Mouse (Mus musculus) cerebellum, postnatal 25 days (tissue): ENCODE measurements at regions not wholly inside any gene's neighbourhood (a gene's known extent, or its start where the extent isn't known, plus 50 kb on each side); places are given as distances from the start of the nearest gene placed in this dataset.
A peak's percentile ranks its signal among the peaks of the same experiment; 100 is the strongest.
"Not testable (repeated sequence)": the region's sequence is repeated elsewhere in the genome, so short reads cannot be mapped to it uniquely, and the experiment has no call there.

Experiments
- DNase-seq, 2 experiments: peaks; one replicate each; pipeline ENCODE4 v3.0.0; 2021; ENCODE audit warnings: mixed read lengths in 2 of 2

DNA sequence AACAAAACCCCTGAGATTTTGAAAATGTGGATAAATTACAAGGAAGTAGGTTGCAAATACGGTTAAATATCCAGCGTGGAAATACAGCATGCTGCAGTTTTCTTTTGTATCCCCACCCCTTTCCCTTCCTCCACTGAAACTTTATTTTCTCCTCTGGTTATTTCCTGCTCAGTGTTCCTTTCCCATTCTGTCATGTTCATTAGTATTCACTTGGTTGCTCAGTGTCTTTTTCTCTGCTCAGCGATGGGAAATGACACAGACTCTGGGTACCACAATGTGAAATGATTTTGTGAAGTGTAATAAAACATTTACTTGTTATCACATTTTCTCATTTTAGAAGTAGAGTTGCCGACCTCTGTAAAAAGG is 169.6 kb upstream of the Col8a1 start:
- no peak for DNase-seq

DNA sequence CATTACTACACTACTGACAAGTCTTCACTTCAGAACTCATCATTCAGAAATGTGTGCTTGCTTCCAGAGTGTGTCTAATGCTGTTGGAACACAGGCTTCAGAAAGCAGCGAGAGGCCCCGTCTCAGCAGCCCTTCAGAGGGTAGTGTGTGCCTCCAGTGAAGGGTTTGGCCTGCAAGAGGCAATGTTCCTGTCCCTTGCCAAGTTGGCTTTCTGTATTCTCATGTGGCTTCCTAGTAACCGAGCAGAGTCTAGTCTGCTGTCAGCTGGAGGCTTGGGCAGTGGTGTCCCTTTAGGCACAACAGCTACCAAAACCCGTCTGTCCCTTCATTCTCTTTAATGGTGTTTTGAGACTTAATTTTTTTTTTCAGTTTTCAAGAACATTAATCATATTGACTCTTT is 173.3 kb upstream of the Col8a1 start:
- no peak for DNase-seq

GRCm38 (mm10) chr16:57928301-57928700 is 173.8 kb upstream of the Col8a1 start:
- no peak for DNase-seq

DNA sequence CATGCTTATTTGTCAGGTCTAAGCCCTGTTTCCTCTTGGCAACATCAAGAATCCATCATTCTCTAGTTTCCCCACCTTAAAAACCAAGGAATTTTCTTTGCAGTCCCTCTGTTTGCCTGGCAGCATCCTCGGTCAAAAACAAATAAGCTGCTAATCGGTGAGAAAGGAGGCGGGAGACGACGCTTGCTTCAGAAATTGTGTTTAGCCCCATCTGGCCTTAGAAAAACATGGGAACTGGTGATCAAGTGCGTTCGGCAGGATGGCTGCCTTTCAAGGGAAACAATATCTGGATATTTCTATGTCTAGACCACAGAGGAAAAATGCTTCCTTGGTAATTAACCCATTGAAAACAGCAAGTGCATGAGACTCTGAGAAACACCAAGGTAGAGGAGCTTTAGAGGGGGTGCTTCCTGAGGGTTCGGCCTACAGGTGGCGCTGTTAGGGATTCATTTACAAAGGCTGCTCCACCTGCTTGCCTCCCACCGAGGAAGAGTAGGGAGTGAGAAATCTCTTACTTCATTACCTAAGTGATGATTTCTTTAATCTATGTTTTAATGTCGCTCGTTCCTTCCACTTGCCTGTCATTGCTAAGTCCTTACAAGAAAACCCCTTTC is 174.7 kb upstream of the Col8a1 start:
- no peak for DNase-seq

- DNase-seq: no peak
Observed at GRCm38 (mm10) chr16:57945404-57945803, 190.9 kb upstream of the Col8a1 start.

DNA sequence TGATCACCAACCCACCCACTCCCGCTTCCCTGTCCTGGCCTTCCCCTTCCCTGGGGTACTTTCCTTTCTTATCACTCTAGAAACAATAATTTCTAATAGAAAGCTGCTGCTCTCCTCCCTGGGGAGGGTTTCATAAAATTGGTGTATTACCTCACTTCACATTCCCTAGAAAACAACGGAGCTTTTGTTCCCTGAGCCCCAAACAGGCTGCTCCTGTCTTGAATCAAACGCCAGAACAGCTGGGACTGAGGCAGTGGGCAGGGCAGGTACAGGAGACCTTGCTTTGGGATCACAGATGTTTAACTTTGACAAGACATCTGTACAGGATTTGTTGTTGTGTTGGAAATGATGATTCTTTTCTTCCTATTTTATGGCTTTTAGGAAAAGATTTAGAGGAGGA is 192.8 kb upstream of the Col8a1 start:
- DNase-seq: no peak

GRCm38 (mm10) chr16:57949680-57950079 is 195.1 kb upstream of the Col8a1 start:
- DNase-seq: no peak

DNA sequence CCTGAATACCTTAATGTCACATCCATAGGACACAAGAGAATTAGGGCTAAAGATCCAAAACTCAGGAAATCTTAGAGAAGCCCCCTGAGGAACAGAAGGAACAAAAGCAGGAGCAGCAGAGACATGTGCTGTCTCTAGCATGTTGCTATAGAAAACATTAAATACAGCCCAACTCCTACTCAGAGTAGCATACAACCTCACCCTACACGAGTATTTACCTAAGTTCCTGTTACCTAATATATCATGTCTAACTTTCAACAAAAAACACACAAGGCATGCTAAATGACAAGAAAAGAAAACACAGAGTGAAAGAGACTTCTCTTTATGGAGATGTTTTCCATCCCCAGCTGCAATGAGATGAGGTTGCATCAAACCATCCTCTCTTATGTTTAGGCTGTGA is 216.4 kb upstream of the Col8a1 start:
- DNase-seq: no peak

- DNase-seq: no peak
Observed at GRCm38 (mm10) chr16:57984111-57984510, 229.6 kb upstream of the Col8a1 start.

GRCm38 (mm10) chr16:58005740-58006139 is 251.2 kb upstream of the Col8a1 start:
- DNase-seq: no peak

- DNase-seq: no peak
Observed at GRCm38 (mm10) chr16:58013557-58013956, 259.0 kb upstream of the Col8a1 start.

DNA sequence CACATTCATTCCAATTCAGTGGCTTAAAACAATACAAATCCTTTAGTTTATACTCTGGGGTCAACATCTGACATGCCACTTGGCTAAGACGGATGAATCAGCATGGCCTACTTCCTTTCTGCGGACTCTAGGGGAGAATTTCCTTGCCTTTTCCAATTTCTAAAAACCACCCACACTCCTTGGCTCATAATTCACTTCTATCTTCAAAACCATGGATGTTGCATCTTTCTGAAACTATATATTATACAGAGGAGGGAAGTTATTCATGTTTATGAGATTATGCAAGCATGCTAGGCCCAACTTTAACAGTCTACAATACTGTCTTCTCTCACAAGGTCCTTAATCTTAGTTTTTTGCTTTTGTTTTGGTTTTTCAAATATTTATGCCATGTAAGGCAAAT is 273.0 kb upstream of the Col8a1 start:
- DNase-seq: no peak

- DNase-seq: not testable (repeated sequence)
Observed at GRCm38 (mm10) chr16:58028541-58028940, 274.0 kb upstream of the Col8a1 start.

DNA sequence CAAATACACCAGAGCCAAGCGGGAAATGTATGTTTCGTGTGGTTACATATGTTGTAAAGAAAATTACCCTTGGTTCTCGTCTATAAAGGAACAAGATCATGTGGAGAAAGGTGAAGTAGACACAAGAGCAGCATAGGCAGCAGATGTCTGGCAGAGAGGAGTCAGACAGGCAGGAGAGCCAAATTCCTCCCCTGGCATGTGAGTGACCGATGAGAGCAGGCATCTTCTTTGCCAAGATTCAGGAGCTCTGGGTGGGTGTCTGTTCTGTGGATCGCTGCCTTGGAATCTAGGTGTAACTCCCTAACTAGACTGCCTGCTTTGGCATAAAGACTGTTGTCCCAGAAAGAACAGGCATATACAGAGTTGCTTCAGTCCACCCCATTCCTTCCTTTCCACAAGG is 275.1 kb upstream of the Col8a1 start:
- DNase-seq: peak; percentile 44 to 56

DNA sequence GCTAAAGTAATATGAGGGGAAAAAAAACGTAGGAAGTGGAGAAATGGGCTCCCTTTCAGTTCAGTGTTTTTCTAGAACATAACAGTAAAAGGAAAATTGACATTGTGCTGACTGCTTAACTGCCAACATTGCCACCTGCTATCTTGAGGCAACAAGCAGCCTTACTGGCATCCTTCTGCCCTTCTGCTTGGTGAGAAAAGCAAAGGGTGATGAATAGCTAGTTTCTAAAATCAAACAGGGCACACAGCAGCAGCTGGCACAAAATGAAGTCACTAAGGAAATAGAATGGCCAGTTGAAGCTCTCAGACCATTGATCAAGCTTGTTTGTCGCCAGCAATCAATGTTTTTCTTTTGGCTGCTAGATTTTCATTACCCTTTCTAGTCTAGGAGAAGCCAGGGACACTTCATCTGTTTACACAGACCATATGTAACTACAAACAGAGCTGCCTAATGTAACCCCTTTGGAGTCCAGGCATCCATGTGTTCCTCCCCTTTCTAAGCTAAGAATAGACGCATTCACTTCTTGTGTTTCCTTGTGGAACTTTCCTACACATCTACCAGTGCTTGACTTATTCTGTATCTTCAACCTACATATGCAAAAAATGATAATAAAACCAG is 314.2 kb upstream of the Col8a1 start:
- peak; percentile 14 to 15 for DNase-seq

- DNase-seq: peak in 1 of 2 experiments; percentile 1
Observed at GRCm38 (mm10) chr16:58072441-58072840, 317.9 kb upstream of the Col8a1 start.

- DNase-seq: no peak
Observed at GRCm38 (mm10) chr16:58100351-58100750, 307.9 kb upstream of the Dcbld2 start.

DNA sequence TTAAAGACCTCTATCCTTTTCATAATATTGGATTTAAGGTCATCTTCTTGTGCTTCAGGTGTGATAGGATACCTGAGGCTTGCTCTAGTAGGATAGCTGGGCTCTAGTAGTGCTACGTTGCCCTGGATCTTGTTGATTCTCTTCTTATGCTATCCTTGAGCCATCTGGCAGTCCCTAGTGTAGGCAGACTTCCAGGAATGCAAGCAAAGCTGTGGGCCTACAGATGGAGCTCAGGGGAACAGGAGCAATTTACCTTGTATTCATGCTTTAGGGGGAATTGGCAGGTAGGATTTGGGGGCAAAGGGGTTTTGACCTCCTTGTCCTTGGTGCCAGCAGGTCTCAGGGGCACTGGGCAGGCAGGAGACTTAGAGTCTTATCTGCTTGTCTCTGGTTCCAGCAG is 297.8 kb upstream of the Dcbld2 start:
- peak; percentile 15 to 40 for DNase-seq

DNA sequence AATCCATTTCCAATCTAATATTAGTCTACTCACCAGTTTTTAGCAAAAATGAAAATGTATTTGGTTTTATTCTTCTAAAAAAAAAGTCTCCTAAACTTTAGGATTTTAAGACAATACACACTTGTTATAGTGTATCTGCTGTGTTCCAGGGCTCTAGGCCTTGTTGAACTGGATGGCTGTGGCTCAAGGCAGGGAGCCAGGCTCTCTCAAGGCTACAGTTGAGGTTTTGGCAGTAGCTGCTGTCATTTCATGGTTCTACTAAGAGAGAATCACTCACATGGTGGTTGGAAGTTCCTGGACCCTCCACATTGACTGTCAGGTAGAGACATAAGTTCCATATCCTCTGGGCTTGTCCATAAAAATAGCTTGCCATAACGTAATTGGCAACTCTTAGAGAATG is 282.2 kb upstream of the Dcbld2 start:
- DNase-seq: no peak

DNA sequence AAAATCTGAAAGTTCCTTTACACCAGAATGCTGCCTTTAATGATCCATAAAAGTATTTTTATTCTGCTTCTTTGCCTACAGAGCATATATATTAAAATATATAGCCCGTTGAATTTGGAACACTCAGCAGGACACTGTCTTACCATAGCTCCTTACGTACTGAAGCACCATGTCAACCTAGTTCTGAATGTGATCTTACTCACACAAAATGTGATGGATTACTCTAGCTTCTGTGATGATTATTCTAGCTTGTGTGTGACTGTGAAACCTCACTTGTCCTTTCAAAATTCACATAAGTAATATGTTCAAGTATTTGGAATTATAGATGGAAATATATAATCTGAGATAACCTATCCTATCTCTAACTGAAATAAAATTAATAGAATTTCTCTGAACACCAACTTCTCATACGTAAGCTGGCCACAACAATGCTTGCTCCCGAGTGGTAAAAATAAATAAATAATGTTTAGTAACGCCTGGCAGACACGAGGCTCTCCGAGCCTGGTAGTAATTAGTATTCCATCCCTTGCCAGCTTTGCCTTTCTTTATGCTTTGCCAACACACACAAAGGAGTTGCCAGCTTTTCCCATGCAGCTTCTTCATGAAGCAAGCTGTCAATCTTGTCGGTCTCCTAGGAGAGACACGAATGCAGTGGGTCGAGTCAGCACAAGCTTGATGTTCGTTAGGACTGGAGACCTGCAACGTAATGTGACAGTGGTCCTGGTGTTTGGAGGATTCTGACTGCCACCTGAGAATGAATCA is 271.9 kb upstream of the Dcbld2 start:
- peak; percentile 21 to 25 for DNase-seq

DNA sequence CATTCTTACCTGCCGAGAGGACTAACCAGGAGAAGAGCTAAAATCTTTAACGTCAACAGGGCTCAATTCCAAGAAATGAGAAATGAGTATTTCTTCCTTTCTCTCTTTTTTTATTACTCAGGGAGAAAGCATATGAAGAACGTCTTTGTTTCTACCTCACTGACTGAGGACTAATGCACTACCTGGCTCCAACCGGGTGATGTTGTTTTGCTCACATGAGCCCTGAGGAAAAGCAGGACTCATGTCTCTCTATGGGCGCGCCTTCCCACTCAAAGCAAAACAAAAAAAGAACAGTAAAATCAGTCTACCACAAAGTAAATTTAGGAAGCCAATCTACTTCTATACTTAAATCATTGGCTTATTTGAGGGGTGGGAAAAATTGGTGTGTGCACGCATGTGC is 271.3 kb upstream of the Dcbld2 start:
- DNase-seq: no peak

DNA sequence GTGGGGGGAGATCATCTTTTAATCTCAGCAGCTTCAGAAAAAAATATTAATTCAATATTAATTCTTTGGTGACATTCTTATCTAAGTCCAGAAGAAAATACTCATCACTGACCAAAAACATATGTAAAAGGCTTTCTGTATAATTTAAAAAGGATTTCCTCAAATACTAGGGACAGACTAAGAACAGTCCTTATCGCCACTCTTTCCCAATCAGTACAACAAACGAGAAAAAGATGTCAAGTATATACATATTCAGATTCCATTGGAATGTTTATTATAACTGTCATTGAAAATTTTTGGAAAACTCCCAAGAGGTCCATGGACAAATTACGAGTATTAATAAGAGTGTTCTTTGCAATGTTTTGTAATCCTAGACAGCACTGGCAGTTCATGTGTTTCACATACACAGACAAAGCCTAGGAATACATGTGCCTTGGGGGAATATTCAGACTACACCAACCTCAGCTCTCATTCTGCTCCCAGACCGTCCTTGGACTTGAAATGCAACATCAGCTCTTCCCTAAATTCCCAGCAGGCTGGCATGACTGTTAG is 270.4 kb upstream of the Dcbld2 start:
- no peak for DNase-seq

DNA sequence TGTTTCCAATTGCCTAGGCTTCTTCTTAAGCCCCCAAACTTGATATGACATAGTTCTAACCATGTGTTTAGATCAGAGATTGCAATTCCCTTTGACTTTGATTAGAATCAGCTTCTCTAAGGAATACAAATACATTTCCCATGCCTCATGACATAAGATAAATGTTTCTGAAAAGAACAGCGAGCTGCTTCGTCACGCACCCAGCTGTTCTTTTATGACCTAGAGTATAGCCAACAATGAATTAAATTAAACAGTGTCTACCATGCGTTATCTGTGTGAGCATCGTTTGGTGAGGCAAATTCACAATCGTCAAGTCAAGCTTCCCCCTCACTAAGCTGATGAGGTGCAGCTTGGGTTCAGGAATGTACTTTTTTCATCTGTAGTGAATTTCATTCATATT is 261.8 kb upstream of the Dcbld2 start:
- no peak for DNase-seq

- no peak for DNase-seq
Observed at GRCm38 (mm10) chr16:58155538-58155937, 252.7 kb upstream of the Dcbld2 start.
